In genomic region chr11:103168690-103169390, GRCm38 (mm10) we compare ENCODE assay signal across 9 mouse cellular contexts. TPM values are rescaled to one million over a fixed set of nuclear protein-coding genes. Genes with fewer than 3 reads are reported as not detected.
DNase-seq lines count a peak whose midpoint lies in the region; ATAC-seq and TF ChIP-seq lines count a peak whose summit lies in the region.
"Had no signal": no experiment of that assay in that cellular context is flagged by ENCODE, and none has a peak within 500 bp of the region (broad histone marks: within the 10 kb centered on the region; RNA-seq: fewer than 3 reads in every experiment).

No protein-coding gene starts in this region.

- peak; percentile 99 for TF ChIP-seq CTCF in cortical plate, adult 2 months (IDR thresholded peaks at IDR 0.05; ENCODE audit: extremely low read depth, insufficient read depth, low read length)
- TF ChIP-seq CTCF in midbrain, postnatal 0 days (IDR thresholded peaks at IDR 0.05): peak; percentile 95
- peak; percentile 99 for TF ChIP-seq CTCF in stomach, postnatal 0 days (IDR thresholded peaks at IDR 0.05; ENCODE audit: low read depth)

- no peaks in the 10 kb centered on the region for H3K36me3 ChIP-seq in heart, embryonic 12.5 days
- no peaks in the 10 kb centered on the region for H3K36me3 ChIP-seq in hindbrain, embryonic 14.5 days (replicated peaks; ENCODE audit: control insufficient read depth, insufficient read depth)
- no peaks in the 10 kb centered on the region for H3K36me3 ChIP-seq in midbrain, postnatal 0 days (ENCODE audit: insufficient read depth, low read length)
- H3K36me3 ChIP-seq in stomach, postnatal 0 days (ENCODE audit: control insufficient read depth, insufficient read depth, low read length): no peaks in the 10 kb centered on the region
- H3K36me3 ChIP-seq: limb, embryonic 13.5 days had no signal

- no peak overlapping the region for H3K9ac ChIP-seq in heart, embryonic 12.5 days
- H3K9ac ChIP-seq in hindbrain, embryonic 14.5 days: no peak overlapping the region
- no peak overlapping the region for H3K9ac ChIP-seq in midbrain, postnatal 0 days (replicated peaks; ENCODE audit: low read length, poor library complexity, severe bottlenecking)
- H3K9ac ChIP-seq in stomach, postnatal 0 days (ENCODE audit: low read length): no peak overlapping the region
- H3K9ac ChIP-seq: limb, embryonic 13.5 days had no signal

- H3K4me3 ChIP-seq in heart, embryonic 12.5 days: no peak overlapping the region
- no peak overlapping the region for H3K4me3 ChIP-seq in cortical plate, adult 2 months (ENCODE audit: insufficient read depth, low read length)
- no peak overlapping the region for H3K4me3 ChIP-seq in hindbrain, embryonic 14.5 days (replicated peaks; ENCODE audit: low read length)
- H3K4me3 ChIP-seq in midbrain, postnatal 0 days (ENCODE audit: low read depth, low read length): no peak overlapping the region
- no peak overlapping the region for H3K4me3 ChIP-seq in stomach, postnatal 0 days (ENCODE audit: low read depth, low read length)
- H3K4me3 ChIP-seq: limb, embryonic 13.5 days had no signal

- H3K27me3 ChIP-seq in heart, embryonic 12.5 days (replicated peaks): peaks cover 61% of the 10 kb centered on the region
- peaks cover 31% of the 10 kb centered on the region for H3K27me3 ChIP-seq in hindbrain, embryonic 14.5 days (ENCODE audit: control insufficient read depth, insufficient read depth, low read length)
- no peaks in the 10 kb centered on the region for H3K27me3 ChIP-seq in midbrain, postnatal 0 days (ENCODE audit: insufficient read depth, low read length)
- peaks cover 10% of the 10 kb centered on the region; the same call in 1 of the 2 replicates for H3K27me3 ChIP-seq in stomach, postnatal 0 days (ENCODE audit: control insufficient read depth, insufficient read depth, low read length)

- H3K9me3 ChIP-seq in heart, embryonic 12.5 days (replicated peaks): no peaks in the 10 kb centered on the region; the same call in 1 of the 2 replicates
- H3K9me3 ChIP-seq in hindbrain, embryonic 14.5 days (ENCODE audit: control insufficient read depth, low read length): no peaks in the 10 kb centered on the region
- no peaks in the 10 kb centered on the region for H3K9me3 ChIP-seq in midbrain, postnatal 0 days (ENCODE audit: low read length)
- no peaks in the 10 kb centered on the region for H3K9me3 ChIP-seq in stomach, postnatal 0 days (ENCODE audit: control insufficient read depth, low read length)
- H3K9me3 ChIP-seq: limb, embryonic 13.5 days had no signal

- no peak for ATAC-seq in heart, embryonic 12.5 days (ENCODE audit: insufficient number of reproducible peaks, low FRiP score)
- no peak for ATAC-seq in hindbrain, embryonic 14.5 days (ENCODE audit: low FRiP score)
- no peak for ATAC-seq in midbrain, postnatal 0 days (ENCODE audit: low FRiP score)
- no peak; the same call in 1 of the 2 replicates for ATAC-seq in stomach, postnatal 0 days (ENCODE audit: low FRiP score, low TSS enrichment)

- DNase-seq in heart, adult 11 months: peak; percentile 96
- DNase-seq in Muller cell, postnatal 12 days (ENCODE audit: inconsistent ontology term): peak; percentile 54
- peak; percentile 79 for DNase-seq in hindbrain, embryonic 14.5 days (ENCODE audit: low spot score)
- peak; percentile 68 to 70 for DNase-seq in left cerebral cortex, postnatal 10 days (ENCODE audit: extremely low spot score in 1 of 2, low spot score in 2 of 2)
- DNase-seq in midbrain, postnatal 0 days (ENCODE audit: low spot score): peak; percentile 77
- DNase-seq in stomach, postnatal 0 days (ENCODE audit: low spot score): peak; percentile 63

- 25% methylated on average over 9 of the region's 9 CpGs for WGBS in heart, embryonic 12.5 days
- 23% methylated on average over 9 of the region's 9 CpGs for WGBS in hindbrain, embryonic 14.5 days
- WGBS in midbrain, postnatal 0 days: 25% methylated on average over 9 of the region's 9 CpGs
- WGBS in stomach, postnatal 0 days: 26% methylated on average over 9 of the region's 9 CpGs

- TF ChIP-seq EP300 in stomach, postnatal 0 days (optimal IDR thresholded peaks at IDR 0.05): no peak

- intact Hi-C loops in left cerebral cortex, postnatal 10 days (cut with DNase I): no loop called here

- peaks cover 23% of the 10 kb centered on the region for H3K4me1 ChIP-seq in heart, embryonic 12.5 days (replicated peaks)
- peaks cover 7% of the 10 kb centered on the region; the same call in 1 of the 2 replicates for H3K4me1 ChIP-seq in cortical plate, adult 2 months (ENCODE audit: control insufficient read depth, insufficient read depth, low read length)
- peaks cover 17% of the 10 kb centered on the region; the same call in 1 of the 2 replicates for H3K4me1 ChIP-seq in hindbrain, embryonic 14.5 days (replicated peaks; ENCODE audit: control insufficient read depth, insufficient read depth, low read length)
- peaks cover 26% of the 10 kb centered on the region for H3K4me1 ChIP-seq in midbrain, postnatal 0 days (ENCODE audit: insufficient read depth, low read length)
- H3K4me1 ChIP-seq in stomach, postnatal 0 days (replicated peaks; ENCODE audit: control insufficient read depth, insufficient read depth): no peaks in the 10 kb centered on the region

- no peak overlapping the region for H3K27ac ChIP-seq in heart, embryonic 12.5 days (ENCODE audit: poor library complexity, severe bottlenecking)
- no peak overlapping the region for H3K27ac ChIP-seq in cortical plate, adult 2 months (ENCODE audit: insufficient read depth, low read length)
- H3K27ac ChIP-seq in hindbrain, embryonic 14.5 days: no peak overlapping the region
- H3K27ac ChIP-seq in midbrain, postnatal 0 days (ENCODE audit: low read depth, low read length): peak overlapping the region; percentile 14; the same call in 1 of the 2 replicates
- no peak overlapping the region for H3K27ac ChIP-seq in stomach, postnatal 0 days (replicated peaks)
- H3K27ac ChIP-seq: limb, embryonic 13.5 days had no signal

- no peak for TF ChIP-seq POLR2A in cortical plate, adult 2 months (IDR thresholded peaks at IDR 0.05; ENCODE audit: extremely low read depth, insufficient read depth, low read length)

- no peak overlapping the region for H3K4me2 ChIP-seq in heart, embryonic 12.5 days
- H3K4me2 ChIP-seq in hindbrain, embryonic 14.5 days (replicated peaks): no peak overlapping the region
- H3K4me2 ChIP-seq in midbrain, postnatal 0 days (ENCODE audit: low read depth, low read length, poor library complexity, severe bottlenecking): no peak overlapping the region
- H3K4me2 ChIP-seq in stomach, postnatal 0 days (replicated peaks; ENCODE audit: low read depth): no peak overlapping the region
- H3K4me2 ChIP-seq: limb, embryonic 13.5 days had no signal

RNA-seq across cellular contexts. Expression of gene Fmnl1, which starts 2.1 kb away (rescaled TPM):
- 1.1 and 1.7 TPM in 2 replicates for polyA plus RNA-seq in heart, embryonic 12.5 days (2016; fragmentation: Nextera tagmentation; extraction: Ambion mirVana)
- polyA plus RNA-seq in cortical plate, adult 2 months (2012; rRNA removed): 125 and 133 TPM in 2 replicates
- 6.1 and 8.0 TPM in 2 replicates for polyA plus RNA-seq in hindbrain, embryonic 14.5 days (2014; fragmentation: Nextera tagmentation; extraction: Ambion mirVana)
- 10 to 100 TPM; 79.5 to 80.7 TPM for total RNA-seq in left cerebral cortex, postnatal 10 days (2021)
- total RNA-seq in midbrain, postnatal 0 days (2014; rRNA removed): 12.0 and 14.3 TPM in 2 replicates
- polyA plus RNA-seq in midbrain, postnatal 0 days (2015; fragmentation: Nextera tagmentation; extraction: Ambion mirVana): 7.3 and 9.5 TPM in 2 replicates
- polyA plus RNA-seq in stomach, postnatal 0 days (2015; fragmentation: Nextera tagmentation; extraction: Ambion mirVana): 0.86 and 1.1 TPM in 2 replicates

RNA-seq across cellular contexts. Expression of gene Hexim2, which starts 36.6 kb away (rescaled TPM):
- polyA plus RNA-seq in heart, embryonic 12.5 days (2016; fragmentation: Nextera tagmentation; extraction: Ambion mirVana): 7.8 and 8.4 TPM in 2 replicates
- polyA plus RNA-seq in cortical plate, adult 2 months (2012; rRNA removed): 10.7 and 11.9 TPM in 2 replicates
- polyA plus RNA-seq in hindbrain, embryonic 14.5 days (2014; fragmentation: Nextera tagmentation; extraction: Ambion mirVana): 20.9 and 24.2 TPM in 2 replicates
- 10 to 100 TPM; 20.1 to 20.7 TPM for total RNA-seq in left cerebral cortex, postnatal 10 days (2021)
- 46.3 and 57.8 TPM in 2 replicates for total RNA-seq in midbrain, postnatal 0 days (2014; rRNA removed)
- 38.0 and 40.5 TPM in 2 replicates for polyA plus RNA-seq in midbrain, postnatal 0 days (2015; fragmentation: Nextera tagmentation; extraction: Ambion mirVana)
- polyA plus RNA-seq in stomach, postnatal 0 days (2015; fragmentation: Nextera tagmentation; extraction: Ambion mirVana): 3.7 and 4.4 TPM in 2 replicates

RNA-seq across cellular contexts. Expression of gene 1700023F06Rik, which starts 39.5 kb away (rescaled TPM):
- 0.17 TPM in 1 of 2 replicates, not detected in the other for polyA plus RNA-seq in heart, embryonic 12.5 days (2016; fragmentation: Nextera tagmentation; extraction: Ambion mirVana)
- polyA plus RNA-seq in cortical plate, adult 2 months (2012; rRNA removed): 4.2 and 6.4 TPM in 2 replicates
- 1.9 TPM in 2 replicates for polyA plus RNA-seq in hindbrain, embryonic 14.5 days (2014; fragmentation: Nextera tagmentation; extraction: Ambion mirVana)
- total RNA-seq in left cerebral cortex, postnatal 10 days (2021): 1 to 10 TPM; 1.3 to 1.7 TPM
- 0.61 TPM in 1 of 2 replicates, not detected in the other for total RNA-seq in midbrain, postnatal 0 days (2014; rRNA removed)
- polyA plus RNA-seq in midbrain, postnatal 0 days (2015; fragmentation: Nextera tagmentation; extraction: Ambion mirVana): 4.3 and 4.9 TPM in 2 replicates
- polyA plus RNA-seq in stomach, postnatal 0 days (2015; fragmentation: Nextera tagmentation; extraction: Ambion mirVana): 1.0 and 1.7 TPM in 2 replicates

RNA-seq across cellular contexts. Expression of gene Spata32, which starts 49.4 kb away (rescaled TPM):
- polyA plus RNA-seq in heart, embryonic 12.5 days (2016; fragmentation: Nextera tagmentation; extraction: Ambion mirVana): not detected in 2 replicates
- polyA plus RNA-seq in cortical plate, adult 2 months (2012; rRNA removed): 2.5 and 2.9 TPM in 2 replicates
- polyA plus RNA-seq in hindbrain, embryonic 14.5 days (2014; fragmentation: Nextera tagmentation; extraction: Ambion mirVana): 0.29 and 0.31 TPM in 2 replicates
- 1 to 10 TPM; 1.6 to 2.0 TPM for total RNA-seq in left cerebral cortex, postnatal 10 days (2021)
- total RNA-seq in midbrain, postnatal 0 days (2014; rRNA removed): 1.4 and 1.9 TPM in 2 replicates
- polyA plus RNA-seq in midbrain, postnatal 0 days (2015; fragmentation: Nextera tagmentation; extraction: Ambion mirVana): 1.2 and 1.5 TPM in 2 replicates
- polyA plus RNA-seq in stomach, postnatal 0 days (2015; fragmentation: Nextera tagmentation; extraction: Ambion mirVana): not detected in 2 replicates
- polyA plus RNA-seq: limb, embryonic 13.5 days had no signal

RNA-seq across cellular contexts. Expression of gene Hexim1, which starts 52.8 kb away (rescaled TPM):
- polyA plus RNA-seq in heart, embryonic 12.5 days (2016; fragmentation: Nextera tagmentation; extraction: Ambion mirVana): 2.8 and 3.0 TPM in 2 replicates
- 22.6 and 22.9 TPM in 2 replicates for polyA plus RNA-seq in cortical plate, adult 2 months (2012; rRNA removed)
- 5.3 and 5.6 TPM in 2 replicates for polyA plus RNA-seq in hindbrain, embryonic 14.5 days (2014; fragmentation: Nextera tagmentation; extraction: Ambion mirVana)
- total RNA-seq in left cerebral cortex, postnatal 10 days (2021): 10 to 100 TPM; 31.8 to 33.9 TPM
- 15.5 and 19.1 TPM in 2 replicates for total RNA-seq in midbrain, postnatal 0 days (2014; rRNA removed)
- polyA plus RNA-seq in midbrain, postnatal 0 days (2015; fragmentation: Nextera tagmentation; extraction: Ambion mirVana): 3.2 and 4.5 TPM in 2 replicates
- polyA plus RNA-seq in stomach, postnatal 0 days (2015; fragmentation: Nextera tagmentation; extraction: Ambion mirVana): 3.8 and 4.1 TPM in 2 replicates

Comparison
In these comparisons a context has a peak if more than half of its experiments do, and no peak if none do; other contexts are left out.
1. RNA of gene Fmnl1, which starts 2.1 kb away (polyA plus RNA-seq): 125 to 133 TPM in cortical plate, adult 2 months; 7.3 to 9.5 TPM in midbrain, postnatal 0 days, 6.1 to 8.0 TPM in hindbrain, embryonic 14.5 days, 1.1 to 1.7 TPM in heart, embryonic 12.5 days and 0.86 to 1.1 TPM in stomach, postnatal 0 days; every median in the first group is over 10 times any median in the second.
2. Peak in every context shown above with its lines, with median percentiles within 50 percentile points of each other: DNase-seq and CTCF ChIP-seq.